Mouse (Mus musculus): ENCODE measurements around the gene Gm13420. TPM values are rescaled to one million over a fixed set of nuclear protein-coding genes. Genes with fewer than 3 reads are reported as not detected.

Gm13420 gene
- polyA plus RNA-seq, 1 experiment from 2014 or later: not detected

DNA sequence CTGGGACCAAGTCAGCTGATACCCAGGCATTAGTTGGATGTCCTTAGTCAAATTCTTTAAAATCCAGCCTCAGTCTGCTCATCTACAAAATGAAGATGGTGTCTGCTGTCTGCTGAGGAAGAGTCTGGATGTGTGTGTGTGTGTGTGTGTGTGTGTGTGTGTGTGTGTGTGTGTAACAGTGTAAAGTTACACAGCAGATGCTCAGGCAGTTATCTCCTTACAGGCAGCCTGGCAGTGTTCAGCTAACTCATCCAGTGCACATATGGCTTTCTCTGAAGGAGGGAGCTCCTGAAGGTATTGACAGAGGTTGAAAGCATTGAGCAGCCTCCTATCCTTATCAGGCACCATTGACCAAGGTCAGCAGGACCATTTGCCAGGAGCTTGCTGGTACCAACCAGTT, 50.6 kb downstream of the Gm13420 start:
- Histone ChIP-seq H3K36me3 (ENCODE audit: control insufficient read depth, insufficient read depth, low read length) (peaks cover 90% of the 10 kb centered on the region), H3K4me1 (ENCODE audit: control insufficient read depth in 2 of 2, insufficient read depth in 2 of 2, low read length in 2 of 2) (no peaks in the 10 kb centered on the region), H3K9me3 (ENCODE audit: control insufficient read depth, low read length) (no peaks in the 10 kb centered on the region), H3K9ac (ENCODE audit: low read length) (no peak overlapping the region), H3K27me3 (ENCODE audit: control insufficient read depth, insufficient read depth, low read length) (no peaks in the 10 kb centered on the region), H3K4me2 (ENCODE audit: low read length) (no peak overlapping the region), H3K27ac (replicated peaks in 1 of 2; ENCODE audit: control insufficient read depth in 1 of 2, insufficient read depth in 1 of 2, low read depth in 2 of 2, low read length in 2 of 2) (no peak overlapping the region), H3K4me3 (ENCODE audit: control insufficient read depth in 1 of 2, insufficient read depth in 1 of 2, low read depth in 1 of 2, low read length in 2 of 2) (no peak overlapping the region)
- no peak for ATAC-seq (ENCODE audit: insufficient number of reproducible peaks, insufficient read depth, low FRiP score, low read depth)

DNA sequence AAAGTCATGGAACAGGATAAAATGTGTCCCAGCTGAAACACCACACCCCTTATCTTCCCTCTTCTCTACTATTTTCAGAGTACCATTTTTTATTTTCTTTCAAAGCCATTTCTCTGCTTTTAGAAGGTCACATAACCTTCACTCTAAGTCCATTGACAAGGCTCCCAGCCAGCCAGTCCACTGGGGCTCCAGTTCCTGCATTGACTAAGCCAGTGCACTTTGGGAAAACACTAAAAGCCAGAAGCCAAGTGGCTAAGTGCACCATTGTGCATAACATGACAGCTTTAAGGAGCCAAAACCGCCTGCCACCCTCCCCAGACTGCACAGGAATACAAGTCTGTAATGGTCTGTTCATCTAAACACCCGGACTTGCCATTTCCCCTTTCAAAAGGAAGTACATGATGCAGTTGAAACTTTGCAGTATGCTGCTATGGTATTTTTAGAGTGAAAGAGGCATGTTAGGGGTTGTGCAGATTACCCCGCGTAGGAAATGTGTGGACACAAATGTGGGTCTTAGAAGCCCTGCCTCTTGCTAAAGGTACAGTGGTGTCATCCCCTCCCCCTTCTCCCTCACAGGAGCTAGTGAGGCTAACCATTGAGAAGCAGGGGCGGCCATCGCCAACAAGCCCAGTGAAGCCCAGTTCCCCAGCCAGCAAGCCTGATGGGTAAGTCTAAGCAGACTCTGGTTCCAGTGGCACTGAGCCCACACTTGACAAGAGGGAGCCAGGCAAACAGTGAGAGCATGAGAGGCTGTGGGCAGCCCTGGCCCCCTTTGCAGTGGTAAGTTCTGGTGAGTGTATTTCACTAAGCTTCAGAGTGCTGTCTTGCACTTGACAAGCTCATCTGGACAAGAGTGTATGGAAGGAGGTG, 52.8 kb downstream of the Gm13420 start:
- Histone ChIP-seq H3K4me1 (ENCODE audit: control insufficient read depth in 2 of 2, insufficient read depth in 2 of 2, low read length in 2 of 2) (no peaks in the 10 kb centered on the region), H3K27ac (replicated peaks in 1 of 2; ENCODE audit: control insufficient read depth in 1 of 2, insufficient read depth in 1 of 2, low read depth in 2 of 2, low read length in 2 of 2) (no peak overlapping the region), H3K4me2 (ENCODE audit: low read length) (no peak overlapping the region), H3K9me3 (ENCODE audit: control insufficient read depth, low read length) (no peaks in the 10 kb centered on the region), H3K36me3 (ENCODE audit: control insufficient read depth, insufficient read depth, low read length) (peaks cover 80% of the 10 kb centered on the region), H3K9ac (ENCODE audit: low read length) (no peak overlapping the region), H3K27me3 (ENCODE audit: control insufficient read depth, insufficient read depth, low read length) (no peaks in the 10 kb centered on the region), H3K4me3 (ENCODE audit: control insufficient read depth in 1 of 2, insufficient read depth in 1 of 2, low read depth in 1 of 2, low read length in 2 of 2) (no peak overlapping the region)
- 81% methylated on average over 6 of the region's 6 CpGs for WGBS
- ATAC-seq (ENCODE audit: insufficient number of reproducible peaks, insufficient read depth, low FRiP score, low read depth): no peak

DNA sequence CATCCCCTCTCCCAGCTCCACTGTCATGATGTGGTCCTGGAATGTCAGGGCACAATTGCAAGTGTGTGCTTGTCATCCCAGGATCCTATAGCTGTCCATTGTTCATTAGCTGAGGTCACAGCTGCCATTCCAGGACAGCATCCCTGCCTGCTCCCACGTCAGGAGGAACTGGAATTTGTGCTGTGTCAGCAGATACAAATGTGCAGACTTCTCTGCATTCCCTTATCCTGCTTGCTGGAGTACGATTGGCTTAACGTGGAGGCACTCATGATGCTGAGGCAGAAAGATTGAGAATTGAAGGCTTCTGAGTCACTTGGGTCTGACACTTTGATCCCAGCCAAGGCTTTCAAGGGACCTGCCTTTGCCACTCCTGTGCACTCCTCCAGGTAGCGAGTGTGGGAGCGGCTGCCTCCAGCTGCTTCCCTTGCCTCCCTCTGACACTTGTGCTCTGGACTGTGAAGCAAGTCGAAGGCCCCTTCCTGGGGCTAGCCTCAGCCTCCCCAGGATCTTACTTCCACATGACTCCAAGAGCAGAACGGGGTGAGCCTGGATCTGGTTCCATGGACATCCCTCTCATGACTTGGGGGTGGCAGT, 55.2 kb downstream of the Gm13420 start:
- H3K4me2 ChIP-seq (ENCODE audit: low read length): no peak overlapping the region
- H3K27ac ChIP-seq (replicated peaks in 1 of 2; ENCODE audit: control insufficient read depth in 1 of 2, insufficient read depth in 1 of 2, low read depth in 2 of 2, low read length in 2 of 2): no peak overlapping the region
- ATAC-seq (ENCODE audit: insufficient number of reproducible peaks, insufficient read depth, low FRiP score, low read depth): no peak
- 78% methylated on average over 7 of the region's 7 CpGs for WGBS
- no peak overlapping the region for H3K4me3 ChIP-seq (ENCODE audit: control insufficient read depth in 1 of 2, insufficient read depth in 1 of 2, low read depth in 1 of 2, low read length in 2 of 2)
- peaks cover 1 to 5% of the 10 kb centered on the region in 2 experiments for H3K4me1 ChIP-seq (ENCODE audit: control insufficient read depth in 2 of 2, insufficient read depth in 2 of 2, low read length in 2 of 2)
- no peak overlapping the region for H3K9ac ChIP-seq (ENCODE audit: low read length)
- no peaks in the 10 kb centered on the region for H3K27me3 ChIP-seq (ENCODE audit: control insufficient read depth, insufficient read depth, low read length)
- peaks cover 78% of the 10 kb centered on the region for H3K36me3 ChIP-seq (ENCODE audit: control insufficient read depth, insufficient read depth, low read length)
- H3K9me3 ChIP-seq (ENCODE audit: control insufficient read depth, low read length): no peaks in the 10 kb centered on the region

Other genes starting within 250 kb of the Gm13420 start
- gene Rapgef1, start 132.0 kb downstream of the Gm13420 start, polyA plus RNA-seq (2014; fragmentation: Nextera tagmentation; extraction: Ambion mirVana): 12.6 and 14.5 TPM in 2 replicates
- gene Gm13547, start 7.6 kb upstream of the Gm13420 start, polyA plus RNA-seq (2014; fragmentation: Nextera tagmentation; extraction: Ambion mirVana): not detected in 2 replicates
- gene Coq4, start 35.8 kb upstream of the Gm13420 start, polyA plus RNA-seq (2014; fragmentation: Nextera tagmentation; extraction: Ambion mirVana): 29.5 and 33.4 TPM in 2 replicates
- gene Trub2, start 36.8 kb upstream of the Gm13420 start, polyA plus RNA-seq (2014; fragmentation: Nextera tagmentation; extraction: Ambion mirVana): 21.9 and 23.3 TPM in 2 replicates
- 7.8 and 9.5 TPM in 2 replicates for gene Slc27a4, start 50.9 kb upstream of the Gm13420 start, polyA plus RNA-seq (2014; fragmentation: Nextera tagmentation; extraction: Ambion mirVana)
- gene Urm1, start 68.4 kb upstream of the Gm13420 start, polyA plus RNA-seq (2014; fragmentation: Nextera tagmentation; extraction: Ambion mirVana): 14.6 and 17.8 TPM in 2 replicates
- gene Cercam, start 117.5 kb upstream of the Gm13420 start, polyA plus RNA-seq (2014; fragmentation: Nextera tagmentation; extraction: Ambion mirVana): 13.9 and 14.8 TPM in 2 replicates
- gene Odf2, start 137.5 kb upstream of the Gm13420 start, polyA plus RNA-seq (2014; fragmentation: Nextera tagmentation; extraction: Ambion mirVana): 46.8 and 47.2 TPM in 2 replicates
- gene Gle1, start 183.7 kb upstream of the Gm13420 start, polyA plus RNA-seq (2014; fragmentation: Nextera tagmentation; extraction: Ambion mirVana): 36.1 and 38.1 TPM in 2 replicates
- 156 and 161 TPM in 2 replicates for gene Sptan1, start 213.9 kb upstream of the Gm13420 start, polyA plus RNA-seq (2014; fragmentation: Nextera tagmentation; extraction: Ambion mirVana)

All from heart, embryonic 14.5 days (tissue).